ENCODE assay signal across 9 mouse cellular contexts in genomic region chr5:36312926-36313325, GRCm38 (mm10).
DNase-seq lines count a peak whose midpoint lies in the region; ATAC-seq lines count a peak whose summit lies in the region.
"Had no signal": no experiment of that assay in that cellular context is flagged by ENCODE, and none has a peak within 500 bp of the region (broad histone marks: within the 10 kb centered on the region; RNA-seq: fewer than 3 reads in every experiment).

No protein-coding gene starts in this region.

- H3K4me1 ChIP-seq in heart, embryonic 10.5 days: peaks cover 32% of the 10 kb centered on the region
- peaks cover 15% of the 10 kb centered on the region for H3K4me1 ChIP-seq in midbrain, embryonic 11.5 days (ENCODE audit: control insufficient read depth, insufficient read depth, low read length)
- H3K4me1 ChIP-seq in midbrain, embryonic 13.5 days (replicated peaks): peaks cover 30% of the 10 kb centered on the region
- H3K4me1 ChIP-seq in forebrain, embryonic 15.5 days: peaks cover 18% of the 10 kb centered on the region
- peaks cover 31% of the 10 kb centered on the region for H3K4me1 ChIP-seq in limb, embryonic 13.5 days

- no peaks in the 10 kb centered on the region for H3K36me3 ChIP-seq in heart, embryonic 10.5 days
- no peaks in the 10 kb centered on the region for H3K36me3 ChIP-seq in midbrain, embryonic 11.5 days (ENCODE audit: control insufficient read depth, insufficient read depth, low read length)
- H3K36me3 ChIP-seq in midbrain, embryonic 13.5 days: no peaks in the 10 kb centered on the region
- H3K36me3 ChIP-seq in forebrain, embryonic 15.5 days: no peaks in the 10 kb centered on the region
- no peaks in the 10 kb centered on the region for H3K36me3 ChIP-seq in limb, embryonic 13.5 days

- no peak for DNase-seq in heart, embryonic 10.5 days (ENCODE audit: low spot score)
- no peak for DNase-seq in heart, adult 8-10 months (ENCODE audit: low spot score)
- peak; percentile 83 for DNase-seq in midbrain, embryonic 11.5 days (ENCODE audit: low spot score, missing footprints)
- DNase-seq in gastrocnemius, adult 8-10 months (ENCODE audit: low spot score in 2 of 2): no peak
- no peak for DNase-seq in T-cell, adult 2 months (ENCODE audit: low spot score)
- DNase-seq: cerebellum, adult 11-12 months had no signal

- H3K27me3 ChIP-seq in heart, embryonic 10.5 days (ENCODE audit: insufficient read depth, poor library complexity, severe bottlenecking): peaks cover 28% of the 10 kb centered on the region
- H3K27me3 ChIP-seq in midbrain, embryonic 11.5 days (ENCODE audit: control insufficient read depth, insufficient read depth, low read length): no peaks in the 10 kb centered on the region
- H3K27me3 ChIP-seq in midbrain, embryonic 13.5 days: no peaks in the 10 kb centered on the region
- no peaks in the 10 kb centered on the region for H3K27me3 ChIP-seq in forebrain, embryonic 15.5 days
- no peaks in the 10 kb centered on the region for H3K27me3 ChIP-seq in limb, embryonic 13.5 days

- H3K27ac ChIP-seq in heart, embryonic 10.5 days: peak overlapping the region; percentile 87
- no peak overlapping the region; the same call in 1 of the 2 replicates for H3K27ac ChIP-seq in midbrain, embryonic 11.5 days (ENCODE audit: low read depth, low read length)
- no peak overlapping the region for H3K27ac ChIP-seq in midbrain, embryonic 13.5 days
- no peak overlapping the region for H3K27ac ChIP-seq in forebrain, embryonic 15.5 days (replicated peaks)
- peak overlapping the region; percentile 63; the same call in 1 of the 2 replicates for H3K27ac ChIP-seq in limb, embryonic 13.5 days

- no peak for ATAC-seq in midbrain, embryonic 11.5 days (ENCODE audit: low FRiP score)
- ATAC-seq in midbrain, embryonic 13.5 days: no peak
- ATAC-seq in forebrain, embryonic 15.5 days (replicated peaks): 0 out of 2 replicates have a peak, but pooled peaks have one; percentile 32
- no peak for ATAC-seq in limb, embryonic 13.5 days (ENCODE audit: low FRiP score, low read depth)

- H3K4me3 ChIP-seq in heart, embryonic 10.5 days: no peak overlapping the region
- no peak overlapping the region for H3K4me3 ChIP-seq in midbrain, embryonic 11.5 days (ENCODE audit: low read depth, low read length)
- no peak overlapping the region for H3K4me3 ChIP-seq in midbrain, embryonic 13.5 days (replicated peaks)
- no peak overlapping the region for H3K4me3 ChIP-seq in forebrain, embryonic 15.5 days
- H3K4me3 ChIP-seq in limb, embryonic 13.5 days: no peak overlapping the region

- no peak overlapping the region for H3K9ac ChIP-seq in midbrain, embryonic 11.5 days (ENCODE audit: low read length)
- no peak overlapping the region for H3K9ac ChIP-seq in midbrain, embryonic 13.5 days (replicated peaks)
- no peak overlapping the region for H3K9ac ChIP-seq in forebrain, embryonic 15.5 days (replicated peaks)
- H3K9ac ChIP-seq in limb, embryonic 13.5 days: no peak overlapping the region

- no peak overlapping the region for H3K4me2 ChIP-seq in midbrain, embryonic 11.5 days
- no peak overlapping the region for H3K4me2 ChIP-seq in midbrain, embryonic 13.5 days (replicated peaks)
- H3K4me2 ChIP-seq in forebrain, embryonic 15.5 days (replicated peaks): no peak overlapping the region
- no peak overlapping the region for H3K4me2 ChIP-seq in limb, embryonic 13.5 days (replicated peaks)

- H3K9me3 ChIP-seq in heart, embryonic 10.5 days: no peaks in the 10 kb centered on the region
- H3K9me3 ChIP-seq in midbrain, embryonic 11.5 days (ENCODE audit: control insufficient read depth, low read length): no peaks in the 10 kb centered on the region
- no peaks in the 10 kb centered on the region for H3K9me3 ChIP-seq in midbrain, embryonic 13.5 days
- no peaks in the 10 kb centered on the region for H3K9me3 ChIP-seq in forebrain, embryonic 15.5 days
- no peaks in the 10 kb centered on the region for H3K9me3 ChIP-seq in limb, embryonic 13.5 days

- 61% methylated on average over 6 of the region's 6 CpGs for WGBS in heart, embryonic 10.5 days
- 83% methylated on average over 6 of the region's 6 CpGs for WGBS in midbrain, embryonic 11.5 days
- 73% methylated on average over 6 of the region's 6 CpGs for WGBS in midbrain, embryonic 13.5 days
- 35% methylated on average over 6 of the region's 6 CpGs for WGBS in forebrain, embryonic 15.5 days
- WGBS in limb, embryonic 13.5 days: 61% methylated on average over 6 of the region's 6 CpGs

Comparison
In these comparisons a context has a peak if more than half of its experiments do, and no peak if none do; other contexts are left out.
1. H3K27ac ChIP-seq: peak in heart, embryonic 10.5 days (single experiment) and limb, embryonic 13.5 days (single experiment); none in midbrain, embryonic 11.5 days (single experiment), midbrain, embryonic 13.5 days (single experiment) and forebrain, embryonic 15.5 days (single experiment).